Mouse (Mus musculus) urinary bladder, postnatal 36 days (tissue): ENCODE data around the gene Syt3.

Source experiments
- DNase-seq, 2 experiments: peaks; one replicate each; pipeline ENCODE4 v3.0.0; 2022; ENCODE audit warnings: low spot score in 2 of 2, mixed read lengths in 1 of 2

The Syt3 gene

DNA sequence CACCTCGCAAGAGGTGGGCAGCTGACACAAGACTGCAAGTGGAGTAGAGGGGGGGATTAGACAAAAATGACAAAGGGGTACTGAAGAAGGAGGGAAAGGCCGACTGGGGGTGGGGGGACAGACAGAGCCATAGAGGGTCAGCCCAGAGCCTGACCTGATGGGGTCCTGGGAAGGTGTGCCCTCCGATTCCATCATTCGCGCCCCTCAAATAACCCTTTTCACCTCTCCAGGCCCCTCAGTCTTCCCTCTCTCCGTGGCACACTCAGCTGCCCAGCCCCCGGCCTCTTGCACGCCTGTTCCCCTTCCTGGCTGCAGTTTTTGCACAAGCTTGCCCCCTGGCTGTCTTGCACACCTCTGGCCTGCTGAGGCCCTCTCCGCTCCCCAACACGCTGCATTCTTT, 26.4 kb upstream of the Syt3 start:
- no peak for DNase-seq

GRCm38 (mm10) chr7:44358012-44358411, 25.9 kb upstream of the Syt3 start:
- DNase-seq = no peak

DNA sequence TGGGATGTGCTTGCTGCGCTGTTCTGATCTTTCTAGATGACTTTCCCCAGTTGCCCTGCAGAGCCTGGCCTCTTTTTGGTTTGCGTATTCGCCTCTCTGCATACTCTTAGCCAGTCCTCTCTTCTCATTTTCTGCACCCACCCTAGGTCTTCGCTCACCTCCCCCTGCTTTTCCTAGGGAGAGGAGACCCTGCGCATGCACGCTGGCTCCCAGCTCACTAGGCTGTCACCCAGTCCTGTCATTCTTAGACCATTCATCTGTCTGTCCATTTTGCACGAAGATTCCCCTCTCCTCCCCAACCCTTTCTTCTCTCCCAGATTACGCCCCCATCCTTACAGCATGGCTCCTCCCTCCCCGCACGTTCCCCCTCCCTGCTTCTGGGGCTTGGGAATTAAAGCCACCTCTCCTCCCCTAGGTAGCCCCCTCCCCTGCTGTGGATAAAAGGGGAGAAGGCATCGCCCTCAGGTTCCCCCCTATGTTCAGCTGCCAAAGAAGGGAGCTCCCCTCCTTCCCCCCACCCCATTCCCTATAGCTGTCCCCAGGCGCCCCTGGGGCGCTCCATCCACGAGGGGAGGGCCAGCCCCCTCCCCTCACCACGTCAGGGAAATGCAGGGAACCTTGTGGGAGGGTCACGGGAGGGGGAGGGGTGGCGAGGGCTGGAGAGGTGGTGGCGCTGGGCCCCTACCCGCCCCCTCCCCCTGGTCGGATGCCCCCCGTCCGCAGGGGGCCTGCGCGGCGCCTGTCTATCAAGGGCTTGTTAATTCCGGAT, 24.8 kb upstream of the Syt3 start:
- DNase-seq = no peak

DNA sequence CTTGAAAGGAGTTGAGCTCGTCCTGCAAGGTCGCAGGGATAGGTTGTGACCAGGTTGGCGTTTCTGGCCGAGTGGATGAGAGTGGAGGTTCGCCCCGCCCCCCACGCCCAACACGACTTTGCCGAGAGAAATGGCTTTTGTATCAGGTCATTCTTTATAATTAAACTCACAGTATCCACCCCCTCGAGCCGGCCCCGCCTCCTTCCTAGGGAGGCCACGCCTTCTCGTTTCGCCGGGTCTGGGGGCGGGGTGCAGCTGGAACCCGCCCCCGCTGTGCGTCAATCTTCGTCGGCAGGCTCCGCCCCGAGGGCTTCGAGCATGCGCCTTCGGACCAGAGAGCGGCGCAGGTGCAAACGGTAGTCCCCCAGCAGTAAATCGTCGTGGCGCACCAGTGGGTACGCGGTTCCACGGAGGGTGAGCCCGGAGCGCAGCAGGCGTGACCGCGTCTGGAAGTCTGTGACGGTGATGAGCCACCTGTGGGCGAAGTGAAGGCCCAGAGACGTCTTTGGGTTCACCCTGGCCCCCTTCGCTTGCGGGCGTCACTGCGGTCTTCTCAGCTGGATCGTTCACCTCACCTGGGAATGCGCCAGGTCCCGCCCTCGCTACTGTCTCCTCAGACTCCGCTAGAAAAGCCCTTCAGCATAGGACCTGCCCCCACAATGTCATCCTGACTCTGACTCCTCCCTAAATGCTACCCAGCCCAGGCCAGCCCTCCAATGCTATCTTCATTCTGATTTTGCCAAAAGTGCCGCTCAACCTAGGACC, 23.8 kb upstream of the Syt3 start:
- peak; percentile 90 to 92 for DNase-seq

DNA sequence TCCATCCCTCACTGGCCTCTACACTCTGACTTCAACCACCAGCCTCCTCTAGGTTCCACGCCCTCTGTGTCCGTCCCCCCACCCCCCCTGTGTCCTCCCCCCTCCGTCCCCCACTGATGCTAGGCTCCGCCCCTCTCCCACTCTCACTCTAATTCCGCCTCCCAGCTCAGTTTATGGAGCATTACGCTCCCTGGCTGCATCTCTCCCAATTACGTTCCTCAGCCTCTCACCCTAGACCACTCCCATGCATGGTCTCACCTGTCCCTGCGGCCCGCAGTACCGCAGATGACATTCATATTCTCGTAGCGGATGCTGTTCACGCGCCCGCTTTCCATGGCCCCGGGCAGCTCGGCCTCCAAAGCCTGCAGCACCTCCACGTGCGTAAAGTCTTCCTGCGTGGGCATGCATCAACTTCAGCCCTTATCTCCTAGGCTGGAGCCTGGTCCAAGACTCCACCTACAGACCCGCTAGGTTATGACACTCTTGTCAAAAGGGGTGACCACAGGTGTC, 23.1 kb upstream of the Syt3 start:
- DNase-seq = no peak

- no peak for DNase-seq
Observed at GRCm38 (mm10) chr7:44372678-44373077, 11.2 kb upstream of the Syt3 start.

- peak in 1 of 2 experiments; percentile 33 for DNase-seq
Observed at GRCm38 (mm10) chr7:44373460-44373859, 10.4 kb upstream of the Syt3 start.

DNA sequence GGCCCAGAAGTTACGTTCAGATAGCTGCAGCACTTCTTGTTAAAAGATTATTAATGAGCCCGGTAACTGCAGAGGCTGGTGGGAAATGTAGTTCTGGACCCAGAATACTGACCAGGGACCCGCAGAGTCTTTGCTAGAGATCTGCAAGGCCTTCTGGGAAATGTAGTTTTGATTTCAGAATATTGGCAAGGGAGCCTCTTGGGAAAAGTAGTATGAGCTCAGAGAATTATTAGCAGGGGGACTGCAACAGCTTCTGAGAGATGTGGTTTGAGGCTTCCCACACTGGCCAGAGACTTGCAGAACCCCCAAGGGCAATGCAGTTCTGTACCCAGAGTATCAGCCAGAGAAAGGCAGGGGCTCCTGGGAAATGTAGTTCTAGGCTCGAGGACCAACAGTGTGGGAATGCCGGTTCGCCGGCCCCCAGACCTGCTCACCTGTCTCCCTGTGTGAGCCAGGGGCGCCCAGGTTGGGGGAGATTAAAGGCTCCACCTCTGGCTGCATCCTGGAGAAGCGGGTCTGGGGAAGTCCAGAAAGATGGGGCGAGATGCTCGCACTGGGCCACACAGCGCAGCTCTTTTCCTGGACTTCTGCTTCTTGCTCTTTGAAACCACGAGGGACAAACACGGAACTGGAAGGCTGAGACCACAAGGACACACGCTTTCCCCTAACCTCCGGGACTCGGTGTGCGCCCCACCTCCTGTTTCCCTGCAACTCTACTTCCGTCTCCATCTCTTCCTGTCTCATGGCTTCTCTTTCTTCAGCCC, 9.8 kb upstream of the Syt3 start:
- DNase-seq = peak; percentile 82 to 85

GRCm38 (mm10) chr7:44374756-44375155, 9.1 kb upstream of the Syt3 start:
- DNase-seq = no peak

DNA sequence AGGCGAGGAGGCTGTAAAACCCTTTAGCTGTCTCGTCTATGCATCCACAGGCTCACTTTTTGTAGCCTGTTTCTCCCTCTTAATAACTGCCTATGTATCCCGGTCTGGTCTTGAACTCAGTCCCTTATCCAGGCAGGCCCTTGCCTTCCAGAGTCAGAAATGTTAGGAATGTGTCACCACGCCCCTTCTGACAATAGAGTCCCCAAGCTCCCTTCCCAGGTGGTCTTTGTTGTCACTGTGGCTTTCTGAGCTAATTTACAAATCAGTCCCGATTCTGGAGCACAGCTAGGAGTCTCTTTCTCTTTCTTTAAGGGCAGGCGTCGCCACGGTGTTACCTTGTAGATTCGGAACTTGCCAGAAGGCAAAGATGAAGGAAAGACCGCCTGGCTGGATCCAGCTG, 8.7 kb upstream of the Syt3 start:
- no peak for DNase-seq

DNA sequence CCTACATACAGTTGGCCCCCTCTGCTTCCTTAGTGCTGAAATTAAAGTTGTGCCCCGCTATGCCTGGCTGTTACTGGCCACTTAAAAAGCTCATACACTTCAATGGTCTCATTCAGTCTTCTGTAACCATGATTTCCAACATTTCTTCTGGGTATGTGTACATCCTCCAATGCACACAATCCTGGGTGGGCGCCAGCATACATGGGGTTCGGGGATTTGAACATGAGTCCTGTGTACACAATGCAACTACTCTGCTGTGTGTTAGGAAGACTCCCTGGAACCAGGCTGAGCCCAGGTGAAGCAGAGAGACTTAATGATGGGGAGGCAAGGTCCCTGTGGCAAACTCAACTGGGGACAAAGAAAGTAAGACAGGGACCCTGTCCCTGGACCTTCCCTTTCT, 8.1 kb upstream of the Syt3 start:
- no peak for DNase-seq

DNA sequence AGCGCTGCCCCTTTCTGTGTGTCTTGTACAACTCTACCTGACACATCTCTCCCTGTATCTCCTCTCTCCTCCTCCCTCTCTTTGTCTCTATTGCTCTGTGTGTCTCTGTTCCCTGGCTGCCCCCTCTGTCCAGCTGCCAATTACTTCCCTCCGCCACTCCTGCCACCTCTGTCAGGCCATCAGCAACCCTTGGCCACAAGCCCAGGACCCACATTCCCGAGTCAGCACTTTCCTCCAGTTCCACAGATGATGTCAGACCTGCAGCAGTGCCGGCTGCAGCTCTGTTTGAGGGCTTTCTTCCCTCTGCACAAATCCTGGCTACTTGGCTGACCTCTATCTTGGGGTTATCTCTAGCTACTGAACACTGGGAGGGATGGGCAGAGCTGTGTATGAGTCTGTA, 5.6 kb upstream of the Syt3 start:
- DNase-seq = peak in 1 of 2 experiments; percentile 19

DNA sequence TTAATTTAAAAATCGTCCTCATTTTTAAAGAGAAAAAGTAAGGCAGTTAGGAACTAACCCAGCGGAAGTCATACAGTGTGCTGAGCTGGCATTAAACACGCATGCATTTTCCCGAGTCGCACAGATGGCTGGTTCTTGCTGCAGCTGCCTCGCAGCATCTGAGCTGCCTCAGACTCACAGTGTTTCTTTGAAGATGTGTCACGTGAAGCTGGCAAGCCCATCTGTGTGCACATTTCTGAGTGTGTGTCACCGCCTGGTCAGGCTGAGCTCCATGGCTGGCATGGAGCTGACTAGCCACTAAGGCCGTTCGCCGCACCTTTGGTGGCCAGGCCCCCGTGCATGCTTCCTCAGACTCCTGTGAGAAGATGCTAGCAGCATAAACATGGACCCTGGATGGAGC, 1.4 kb upstream of the Syt3 start:
- DNase-seq = no peak

DNA sequence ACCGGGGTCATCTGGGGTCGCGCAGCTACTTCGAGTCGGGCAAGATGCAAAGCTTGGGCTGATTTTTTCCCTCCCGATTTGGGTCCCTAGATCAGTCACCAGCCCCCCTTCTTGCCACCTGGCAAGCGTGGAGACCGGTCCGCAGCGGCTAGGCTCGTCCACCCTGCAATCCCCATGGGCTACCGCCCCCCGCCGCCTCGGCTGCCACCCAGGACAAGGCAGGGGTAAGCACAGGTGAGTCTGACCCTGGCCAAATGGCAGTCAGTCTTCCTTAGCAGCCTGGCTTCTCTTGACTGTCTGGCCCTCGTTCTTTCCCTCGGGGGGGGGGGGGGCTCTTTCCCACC, 786 bp downstream of the Syt3 start:
- DNase-seq = no peak

GRCm38 (mm10) chr7:44385720-44386119, 1.8 kb downstream of the Syt3 start, which contains the start of gene 1700008O03Rik:
1700008O03Rik (minus strand) TSS chr7:44385820.
- no peak for DNase-seq

- no peak for DNase-seq
Observed at GRCm38 (mm10) chr7:44391831-44392230, 7.9 kb downstream of the Syt3 start.

DNA sequence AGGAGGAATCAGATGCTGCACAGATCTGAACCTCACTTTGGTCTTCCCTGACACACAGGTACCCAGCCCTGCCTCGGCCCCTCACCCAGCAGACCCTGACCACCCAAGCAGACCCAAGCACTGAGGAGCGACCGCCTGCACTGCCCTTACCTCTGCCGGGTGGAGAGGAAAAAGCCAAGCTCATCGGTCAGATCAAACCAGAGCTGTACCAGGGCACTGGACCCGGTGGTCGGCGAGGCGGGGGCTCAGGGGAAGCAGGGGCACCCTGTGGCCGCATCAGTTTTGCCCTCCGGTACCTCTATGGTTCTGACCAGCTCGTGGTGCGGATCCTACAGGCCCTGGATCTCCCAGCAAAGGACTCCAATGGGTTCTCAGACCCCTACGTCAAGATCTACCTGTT, 8.4 kb downstream of the Syt3 start:
- no peak for DNase-seq

- no peak for DNase-seq
Observed at GRCm38 (mm10) chr7:44393284-44393683, 9.4 kb downstream of the Syt3 start.

GRCm38 (mm10) chr7:44398570-44398969, 14.7 kb downstream of the Syt3 start:
- DNase-seq = peak; percentile 24 to 33

DNA sequence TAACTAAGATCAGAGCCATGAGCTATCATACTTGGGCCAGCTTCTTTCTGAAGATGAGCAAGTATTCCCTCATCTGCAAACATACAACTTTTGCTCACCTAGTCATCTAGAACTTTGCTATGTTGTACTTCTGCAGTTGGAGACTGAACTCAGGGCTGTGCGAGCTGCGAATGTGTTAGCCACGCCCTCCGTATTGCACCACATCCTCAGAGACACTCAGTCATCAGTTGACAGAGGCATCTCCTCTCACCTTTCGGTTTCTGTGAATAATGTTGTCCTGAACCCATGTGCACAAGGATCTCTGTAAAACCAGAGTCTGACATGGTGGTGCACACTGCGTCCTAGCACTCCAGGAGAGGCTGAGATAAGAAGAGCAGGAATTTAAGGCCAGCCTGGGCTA, 17.8 kb downstream of the Syt3 start:
- DNase-seq = no peak

DNA sequence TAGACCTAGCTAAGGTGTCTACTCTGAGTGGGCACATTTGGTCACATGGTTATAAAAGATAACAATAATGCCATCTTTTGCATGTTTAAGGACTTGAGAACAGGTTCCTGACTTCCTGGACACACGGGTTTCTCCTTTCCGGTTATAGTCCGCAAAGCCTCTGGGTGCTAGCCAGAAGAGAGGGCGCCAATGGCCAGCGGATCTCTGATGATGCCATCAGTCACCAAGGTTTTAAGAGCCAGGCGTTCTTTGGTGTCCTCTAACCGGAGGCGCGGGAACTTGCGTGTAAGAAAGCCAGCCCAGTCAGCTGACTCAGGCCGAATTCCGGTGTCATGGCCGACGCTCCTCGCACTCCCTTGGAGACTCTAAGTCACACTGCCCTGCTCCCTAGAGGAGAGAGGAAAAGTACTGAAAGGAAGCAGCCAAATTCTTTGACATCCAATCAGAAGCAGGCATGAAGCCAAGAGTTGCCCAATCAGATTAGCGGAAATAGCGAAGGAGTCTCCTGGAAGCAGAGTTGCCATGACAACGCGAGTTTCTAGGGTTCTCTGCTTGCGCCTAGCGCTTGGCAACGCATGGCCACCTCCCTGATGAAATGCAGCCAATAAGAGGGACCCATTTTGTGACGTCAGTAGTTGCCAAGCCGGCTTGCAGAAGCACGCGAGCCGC, 21.6 kb downstream of the Syt3 start:
- peak; percentile 70 to 82 for DNase-seq

GRCm38 (mm10) chr7:44406015-44406355, 22.1 kb downstream of the Syt3 start:
- DNase-seq = no peak
